14 mouse cellular contexts compared by ENCODE assay signal in the genomic region with DNA sequence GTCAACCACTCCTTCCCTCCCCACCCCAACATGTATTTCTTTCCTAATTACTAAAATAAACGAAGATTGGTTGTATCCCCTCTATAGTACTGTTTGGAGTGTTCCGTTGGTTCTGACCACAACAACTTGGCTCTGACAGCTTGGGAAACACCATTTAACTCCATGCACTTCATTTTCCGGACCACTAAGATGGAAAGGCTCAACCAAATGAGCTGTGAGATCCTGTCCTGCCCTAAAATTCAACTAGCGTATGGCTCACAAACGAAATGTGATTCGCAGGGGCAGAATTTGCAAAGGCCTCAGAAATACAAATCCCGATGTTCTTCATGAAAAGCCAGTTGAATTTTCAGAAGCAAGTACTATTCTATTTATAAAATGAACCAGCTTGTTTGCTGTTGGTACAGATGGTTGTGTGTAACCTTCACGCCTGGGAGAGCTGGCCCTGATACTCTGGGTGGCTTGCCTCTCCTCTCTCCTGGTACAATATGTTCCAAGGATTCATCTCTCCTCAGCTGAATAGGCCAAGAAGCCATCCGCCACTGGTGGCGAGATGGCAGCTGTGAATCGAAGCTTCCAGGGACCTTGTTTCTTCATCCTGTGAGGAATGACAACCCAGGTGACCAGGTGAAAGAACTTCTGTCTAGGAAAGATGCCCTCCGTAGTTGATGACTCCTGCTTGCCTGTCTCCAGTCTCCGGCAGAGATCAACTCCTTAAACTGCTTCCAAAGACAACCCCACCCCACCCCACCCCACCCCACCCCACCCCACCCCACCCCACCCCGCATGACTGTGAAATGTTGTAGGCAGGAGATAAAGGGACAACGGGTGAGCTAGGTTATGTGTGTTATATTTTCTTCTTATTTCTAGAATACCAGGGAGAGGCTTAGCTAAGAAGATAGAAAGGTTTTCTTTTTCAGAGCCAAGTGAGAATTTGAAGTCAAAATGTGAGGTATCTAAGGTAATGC.
DNase-seq lines count a peak whose midpoint lies in the region; TF ChIP-seq lines count a peak whose summit lies in the region.
"Had no signal": no experiment of that assay in that cellular context is flagged by ENCODE, and none has a peak within 500 bp of the region (broad histone marks: within the 10 kb centered on the region; RNA-seq: fewer than 3 reads in every experiment).

No protein-coding gene starts in this region.

- DNase-seq in kidney, adult 2 months: peak; percentile 48
- no peak for DNase-seq in kidney, postnatal 10 days
- peak; percentile 32 to 41 for DNase-seq in cerebellum, adult 18-20 months
- peak; percentile 75 for DNase-seq in liver
- no peak for DNase-seq in urinary bladder, postnatal 25 days (ENCODE audit: low spot score)
- no peak for DNase-seq in ovary, adult 18-20 months (ENCODE audit: low spot score)
- no peak for DNase-seq in left cerebral cortex, postnatal 14 days (ENCODE audit: low spot score in 2 of 2)
- DNase-seq: adrenal gland, adult 2 months; gastrocnemius, adult 2 months; layer of hippocampus, adult 9-11 months had no signal

- no peaks in the 10 kb centered on the region for H3K36me3 ChIP-seq in kidney, adult 2 months (ENCODE audit: control insufficient read depth, insufficient read depth, low read length)
- H3K36me3 ChIP-seq: limb, embryonic 13.5 days; midbrain, embryonic 13.5 days; neural tube, embryonic 13.5 days had no signal

- no peak for TF ChIP-seq CTCF in kidney, adult 2 months (conservative IDR thresholded peaks at IDR 0.05; ENCODE audit: insufficient read depth, insufficient read length, low read depth, low read length)
- no peak for TF ChIP-seq CTCF in bone marrow, adult 2 months (IDR thresholded peaks at IDR 0.05; ENCODE audit: control insufficient read depth, insufficient read depth, low read length)

- intact Hi-C loops in left cerebral cortex, postnatal 14 days (cut with DNase I): no loop called here

- no peak overlapping the region for H3K4me3 ChIP-seq in kidney, adult 2 months (ENCODE audit: insufficient read depth, low read depth, low read length)
- peak overlapping the region; percentile 37 for H3K4me3 ChIP-seq in bone marrow, adult 2 months (replicated peaks; ENCODE audit: control insufficient read depth, low read depth, low read length)
- H3K4me3 ChIP-seq: gastrocnemius, adult 2 months; limb, embryonic 13.5 days; midbrain, embryonic 13.5 days; neural tube, embryonic 13.5 days had no signal

- 74% methylated on average over 15 of the region's 15 CpGs for WGBS in kidney, adult 2 months
- WGBS in bone marrow, adult 2 months: 81% methylated on average over 15 of the region's 15 CpGs

- peaks cover 4% of the 10 kb centered on the region; the same call in 1 of the 2 replicates for H3K4me1 ChIP-seq in kidney, adult 2 months (ENCODE audit: control insufficient read depth, insufficient read depth, low read length)
- peaks cover 9% of the 10 kb centered on the region for H3K4me1 ChIP-seq in bone marrow, adult 2 months (ENCODE audit: control insufficient read depth, insufficient read depth, low read length)
- H3K4me1 ChIP-seq: midbrain, embryonic 13.5 days; neural tube, embryonic 13.5 days had no signal

- TF ChIP-seq POLR2A in kidney, adult 2 months (IDR thresholded peaks at IDR 0.05; ENCODE audit: low read depth, low read length): no peak
- no peak for TF ChIP-seq POLR2A in bone marrow, adult 2 months (IDR thresholded peaks at IDR 0.05; ENCODE audit: borderline replicate concordance, control insufficient read depth, low read depth, low read length)

- 0 out of 2 replicates have a peak overlapping the region, but pooled peaks have one; percentile 5 for H3K27ac ChIP-seq in kidney, adult 2 months (ENCODE audit: insufficient read depth, low read depth, low read length)
- H3K27ac ChIP-seq in bone marrow, adult 2 months (ENCODE audit: control insufficient read depth, insufficient read depth, low read depth, low read length, poor library complexity): peak overlapping the region; percentile 84
- H3K27ac ChIP-seq: gastrocnemius, adult 2 months; limb, embryonic 13.5 days; midbrain, embryonic 13.5 days; neural tube, embryonic 13.5 days had no signal

- no peaks in the 10 kb centered on the region for H3K27me3 ChIP-seq in kidney, adult 2 months (replicated peaks; ENCODE audit: control insufficient read depth, insufficient read depth, low read length)
- H3K27me3 ChIP-seq: limb, embryonic 13.5 days; midbrain, embryonic 13.5 days; neural tube, embryonic 13.5 days had no signal

Comparison
In these comparisons a context has a peak if more than half of its experiments do, and no peak if none do; other contexts are left out.
1. DNase-seq: peak in kidney, adult 2 months (single experiment), cerebellum, adult 18-20 months (2 of 2) and liver (single experiment); none in kidney, postnatal 10 days (single experiment), urinary bladder, postnatal 25 days (single experiment), ovary, adult 18-20 months (single experiment) and left cerebral cortex, postnatal 14 days (0 of 2).